Mouse (Mus musculus): ENCODE data around the gene Tmem8. TPM values are rescaled to one million over a fixed set of nuclear protein-coding genes. Genes with fewer than 3 reads are reported as not detected.
A peak's percentile ranks its signal among the peaks of the same experiment; 100 is the strongest.
"Not testable (repeated sequence)": the region's sequence is repeated elsewhere in the genome, so short reads cannot be mapped to it uniquely, and the experiment has no call there.

The Tmem8 gene
- total RNA-seq, 2 experiments from 2014 or later: 5.4 to 9.4 TPM

DNA sequence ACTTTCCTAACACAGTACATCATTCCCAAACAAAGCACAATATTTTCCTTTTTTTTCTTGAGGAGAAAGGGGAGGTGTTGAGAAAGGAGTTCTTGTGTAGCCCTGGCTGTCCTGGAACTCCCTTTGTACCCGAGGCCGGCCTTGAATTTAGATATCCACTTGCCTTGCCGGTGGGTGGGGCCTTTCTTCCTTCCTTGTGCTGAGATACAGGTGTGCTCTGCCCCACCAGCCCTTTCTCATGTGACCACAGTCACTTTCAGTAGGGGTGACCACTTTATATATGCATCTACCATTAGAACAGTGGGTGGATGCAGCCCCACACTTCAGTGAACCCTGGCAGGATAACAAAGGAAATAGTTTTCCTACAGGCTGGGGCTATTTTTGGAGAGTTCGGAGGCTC, 1.4 kb upstream of the Tmem8 start:
- no peak for DNase-seq

DNA sequence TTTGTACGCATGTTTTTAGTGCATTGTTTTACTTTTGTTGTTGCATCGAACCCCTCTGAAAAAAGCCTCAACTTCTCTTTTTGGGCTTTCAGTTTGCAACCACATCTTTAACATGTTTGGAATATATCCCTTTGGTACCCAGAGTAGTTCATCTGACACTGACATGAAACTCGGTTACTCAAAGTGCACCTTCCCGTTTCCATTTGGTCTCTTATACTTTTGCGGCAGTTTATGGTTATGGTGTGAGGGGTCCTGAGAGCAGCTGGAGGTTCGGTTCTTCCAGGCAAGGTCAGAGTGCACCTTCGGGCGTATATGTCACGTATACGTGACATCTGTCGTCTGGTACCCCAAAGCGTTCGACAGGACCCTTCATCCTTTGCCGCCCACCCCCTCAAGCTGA, 348 bp upstream of the Tmem8 start:
- no peak for DNase-seq

DNA sequence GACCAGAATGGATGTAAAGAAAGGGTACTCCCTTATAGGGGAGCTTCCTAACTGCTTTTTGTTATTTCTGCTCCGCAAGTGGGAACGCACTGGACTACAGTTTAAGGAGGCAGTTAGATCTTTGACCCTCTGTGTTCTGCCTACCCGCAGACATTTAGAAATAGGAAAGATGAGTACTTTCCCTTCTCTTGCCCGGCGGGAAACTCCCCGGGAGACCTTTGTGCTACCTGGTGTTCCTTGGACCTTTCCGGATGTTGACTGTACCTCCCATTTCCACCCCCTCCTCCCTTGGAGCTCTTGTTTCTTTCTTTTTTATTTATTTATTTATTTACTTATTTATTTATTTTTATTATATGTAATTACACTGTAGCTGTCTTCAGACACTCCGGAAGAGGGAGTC, 962 bp downstream of the Tmem8 start:
- DNase-seq: no peak

DNA sequence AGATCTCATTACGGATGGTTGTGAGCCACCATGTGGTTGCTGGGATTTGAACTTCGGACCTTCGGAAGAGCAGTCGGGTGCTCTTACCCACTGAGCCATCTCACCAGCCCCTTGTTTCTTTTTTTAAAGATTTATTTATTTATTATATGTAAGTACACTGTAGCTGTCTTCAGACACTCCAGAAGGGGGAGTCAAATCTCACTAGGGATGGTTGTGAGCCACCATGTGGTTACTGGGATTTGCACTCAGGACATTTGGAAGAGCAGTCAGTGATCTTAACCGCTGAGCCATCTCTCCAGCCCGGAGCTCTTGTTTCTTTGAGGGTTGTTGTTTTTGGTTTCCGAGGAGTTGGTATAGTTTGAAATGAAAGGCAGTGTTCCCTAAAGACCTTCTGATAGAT, 1.4 kb downstream of the Tmem8 start:
- not testable (repeated sequence) for DNase-seq

DNA sequence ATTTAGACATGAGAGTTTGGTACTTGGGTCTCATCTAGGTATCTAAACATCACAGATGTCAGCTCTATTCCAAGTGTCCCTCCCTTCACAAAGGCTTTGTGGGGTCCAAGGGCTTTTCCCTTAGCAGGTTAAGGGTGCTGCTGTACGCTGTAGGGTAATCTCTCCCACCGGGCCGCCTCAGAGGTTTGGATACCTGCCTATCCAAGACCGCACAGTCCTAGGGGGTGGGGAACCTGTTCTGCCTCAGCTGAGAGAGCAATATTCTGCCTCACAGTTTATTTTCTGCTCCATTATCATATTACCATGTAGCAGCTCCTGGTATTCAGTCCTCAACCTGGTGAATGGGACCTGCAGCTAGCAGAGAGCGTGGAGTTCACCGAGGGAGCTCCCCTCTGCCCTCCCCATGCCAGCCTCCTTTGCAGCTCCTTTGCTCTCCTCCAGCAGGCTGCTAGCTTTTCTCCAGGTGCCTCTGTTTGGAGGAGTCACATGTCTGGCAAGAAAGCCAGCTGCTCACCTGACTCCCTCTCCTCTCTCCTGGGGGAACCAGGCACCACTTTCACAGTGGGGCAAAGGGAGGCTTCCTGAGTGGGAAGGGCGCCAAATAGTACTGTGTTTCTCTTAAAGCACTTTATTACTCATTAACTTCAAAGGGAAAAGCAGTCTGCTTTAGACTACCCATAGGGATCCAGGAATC, 2.3 kb downstream of the Tmem8 start:
- no peak for DNase-seq

DNA sequence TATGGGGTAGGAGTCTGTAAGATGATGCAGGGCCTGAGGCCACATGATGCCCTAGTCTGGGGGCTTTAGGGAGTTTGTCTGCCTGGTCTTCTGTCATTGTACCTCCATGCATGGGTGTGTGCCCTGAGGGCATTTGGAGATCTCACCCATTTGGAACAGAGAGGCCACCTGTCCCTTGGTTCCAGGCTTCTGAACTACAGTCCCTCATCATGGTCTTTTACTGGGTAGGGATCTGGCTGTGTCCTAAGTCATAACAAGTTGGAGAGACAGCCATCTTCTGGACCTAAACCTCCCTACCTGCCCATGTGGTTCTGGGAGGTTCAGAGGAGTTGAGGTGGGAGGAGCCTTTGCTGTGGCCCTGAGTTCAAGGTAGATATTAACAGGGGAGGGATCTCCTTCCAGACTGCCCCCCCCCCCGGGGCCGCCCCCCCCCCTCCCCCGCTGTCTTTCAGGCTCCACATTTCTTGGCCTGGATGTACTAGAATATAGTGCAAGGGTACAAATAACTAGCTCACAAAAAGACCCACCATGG, 2.9 kb downstream of the Tmem8 start:
- DNase-seq: no peak

DNA sequence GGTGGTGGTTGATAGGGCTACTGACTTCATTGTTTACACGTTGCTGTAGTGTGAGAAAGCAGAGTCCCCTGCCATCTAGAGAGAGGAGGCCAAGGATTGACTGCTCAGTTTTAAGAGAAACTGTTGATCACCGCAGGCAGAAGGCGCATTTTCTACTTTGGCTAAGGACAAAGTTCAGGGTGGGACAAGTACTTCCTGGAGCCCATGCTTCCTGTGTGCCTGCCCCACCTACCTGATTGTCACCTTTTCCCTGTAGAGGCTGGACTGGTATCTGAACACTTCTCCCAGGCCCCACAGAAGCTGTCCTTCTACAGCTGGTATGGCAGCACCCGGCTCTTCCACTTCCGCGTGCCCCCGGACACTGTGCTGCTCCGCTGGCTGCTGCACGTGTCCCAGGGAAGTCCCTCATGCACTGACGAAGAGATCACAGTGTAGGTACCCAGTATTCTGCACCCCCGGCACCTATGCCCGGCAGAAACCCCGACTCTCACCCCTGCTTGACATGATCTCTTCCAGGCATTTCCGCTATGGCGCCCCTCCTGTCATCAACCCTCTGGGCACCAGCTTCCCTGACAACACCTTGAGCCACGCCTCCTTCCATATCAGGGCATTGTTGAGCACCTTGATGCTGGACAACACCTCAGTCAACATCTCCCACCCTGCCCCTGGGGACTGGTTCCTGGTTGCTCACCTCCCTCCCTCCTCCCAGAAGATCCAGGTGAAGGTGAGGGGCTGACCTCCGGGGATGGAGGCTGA, 3.6 kb downstream of the Tmem8 start:
- DNase-seq: no peak

DNA sequence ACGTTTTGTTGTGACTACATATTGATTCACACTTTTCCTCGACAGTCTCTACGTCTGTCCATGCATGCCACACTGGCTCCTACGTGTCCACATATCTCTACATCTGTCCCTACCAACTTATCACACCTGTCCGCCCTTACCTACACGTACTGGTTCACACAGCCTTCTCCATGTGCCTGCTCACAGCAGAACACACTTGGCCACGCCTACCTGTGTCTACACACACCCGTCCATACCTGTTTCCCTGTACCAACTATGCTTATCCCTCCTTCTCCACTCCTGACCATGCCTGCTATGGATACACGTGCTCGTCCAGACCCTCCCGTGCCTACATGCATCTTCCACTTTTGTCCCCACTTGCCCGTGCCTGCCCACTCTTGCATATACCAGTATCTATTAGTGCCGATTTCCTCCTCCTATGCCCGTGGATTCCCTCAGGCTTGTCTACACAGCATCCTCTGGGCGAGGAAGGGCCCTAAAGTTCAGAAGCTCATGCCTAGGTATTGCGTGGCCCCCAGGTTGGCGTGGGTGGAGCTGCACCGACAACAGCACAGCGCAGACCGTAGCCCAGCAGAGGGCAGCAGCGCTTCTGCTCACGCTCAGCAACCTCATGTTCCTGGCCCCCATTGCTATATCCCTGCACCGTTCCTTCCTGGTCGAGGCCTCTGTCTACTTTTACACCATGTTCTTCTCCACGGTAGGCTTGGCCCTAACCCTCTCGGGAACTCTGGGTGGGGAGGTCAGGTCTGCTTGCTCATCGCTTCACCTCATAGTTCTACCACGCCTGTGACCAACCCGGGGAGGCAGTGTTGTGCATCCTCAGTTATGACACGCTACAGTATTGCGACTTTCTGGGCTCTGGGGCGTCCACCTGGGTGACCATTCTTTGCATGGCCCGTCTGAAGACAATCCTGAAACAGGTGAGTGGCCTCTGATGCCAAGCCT, 6.9 kb downstream of the Tmem8 start:
- peak; percentile 58 to 82 for DNase-seq

DNA sequence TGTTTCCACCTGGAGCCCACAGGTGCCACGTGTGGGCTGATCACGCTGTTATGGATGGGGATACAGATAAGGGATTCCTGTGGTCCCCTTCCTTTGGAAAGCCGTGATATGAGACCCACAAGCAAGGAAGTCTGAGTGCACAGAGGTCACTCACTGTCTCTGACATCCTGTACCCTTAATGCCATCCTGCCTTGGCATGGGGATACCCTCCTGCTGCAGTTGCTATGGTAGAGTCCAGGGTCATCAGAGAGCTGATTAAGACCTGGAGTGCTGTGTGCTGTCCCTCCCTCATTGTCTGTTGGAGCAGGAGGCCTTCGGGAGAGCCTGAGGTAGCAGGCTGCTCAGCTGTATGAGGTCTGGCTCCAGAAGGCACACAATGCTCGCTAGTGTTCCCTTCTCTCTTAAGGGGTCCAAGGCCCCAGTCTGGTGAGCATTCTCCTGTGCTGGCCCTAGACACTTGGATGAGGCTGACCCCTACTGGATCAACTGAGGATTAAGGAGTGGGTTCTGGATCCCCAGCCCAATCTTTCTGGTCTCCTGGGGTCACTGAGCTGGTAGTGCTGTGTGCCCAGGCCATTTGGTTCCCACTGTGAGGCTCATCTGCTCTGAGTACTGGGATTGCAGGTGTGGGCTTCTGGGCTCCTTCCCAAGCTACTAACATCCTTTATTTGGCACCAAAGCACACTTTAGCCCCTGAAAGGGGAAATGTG, 9.5 kb downstream of the Tmem8 start:
- DNase-seq: no peak

DNA sequence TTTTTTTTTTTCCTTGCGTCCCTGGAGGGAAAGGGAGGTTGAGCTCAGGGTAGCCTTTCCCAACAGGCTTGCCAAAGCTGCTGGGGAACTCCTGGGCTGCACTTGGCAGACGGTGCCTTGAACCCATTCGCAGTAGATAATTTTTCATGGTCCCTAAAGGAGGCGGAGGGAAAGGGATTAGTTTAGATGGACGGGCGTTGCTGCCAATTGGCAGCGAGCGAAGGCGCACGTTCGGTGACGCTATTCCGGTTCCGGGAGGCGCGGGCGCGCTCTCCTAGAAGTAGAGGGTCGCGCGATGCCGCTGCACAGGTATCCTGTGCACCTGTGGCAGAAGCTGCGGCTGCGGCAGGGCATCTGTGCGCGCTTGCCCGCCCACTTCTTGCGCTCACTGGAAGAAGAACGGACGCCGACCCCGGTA, 10.2 kb downstream of the Tmem8 start, which contains the start of gene Mrpl28:
TSS of gene Mrpl28 (plus strand) at position 234 of the 418 bp plus-strand sequence.
- peak; percentile 91 to 92 for DNase-seq

DNA sequence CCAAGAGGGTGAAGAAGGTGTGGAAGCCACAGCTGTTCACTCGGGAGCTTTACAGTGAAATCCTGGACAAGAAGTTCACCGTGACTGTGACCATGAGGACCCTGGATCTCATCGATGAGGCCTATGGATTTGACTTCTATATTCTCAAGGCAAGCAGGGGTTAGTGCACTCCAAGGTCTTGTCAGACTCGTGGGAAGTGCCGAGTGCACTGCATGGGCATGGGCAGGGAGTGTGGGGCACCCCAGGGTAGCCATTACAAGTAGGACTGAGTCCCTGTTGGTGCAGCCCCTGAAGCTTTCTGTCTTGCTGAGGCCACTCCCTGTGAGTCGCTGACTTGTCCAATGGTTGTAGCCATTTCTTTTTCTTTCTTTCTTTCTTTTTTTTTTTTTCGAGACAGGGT, 11.5 kb downstream of the Tmem8 start:
- no peak for DNase-seq

DNA sequence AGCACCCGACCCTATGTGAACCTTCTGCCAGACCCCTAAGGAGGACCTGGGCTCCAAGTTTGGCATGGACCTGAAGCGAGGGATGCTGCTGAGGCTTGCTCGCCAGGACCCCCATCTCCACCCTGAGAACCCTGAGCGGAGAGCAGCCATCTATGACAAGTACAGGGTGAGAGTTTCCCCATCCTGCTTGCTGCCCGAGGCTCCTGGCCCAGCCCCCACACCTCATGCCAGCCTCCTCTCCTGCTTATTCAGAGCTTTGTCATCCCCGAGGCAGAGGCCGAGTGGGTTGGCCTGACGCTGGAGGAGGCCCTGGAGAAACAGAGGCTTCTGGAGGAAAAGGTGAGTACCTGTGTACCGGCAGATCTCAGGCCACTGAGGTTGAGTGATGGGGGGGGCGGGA, 12.1 kb downstream of the Tmem8 start:
- DNase-seq: no peak

DNA sequence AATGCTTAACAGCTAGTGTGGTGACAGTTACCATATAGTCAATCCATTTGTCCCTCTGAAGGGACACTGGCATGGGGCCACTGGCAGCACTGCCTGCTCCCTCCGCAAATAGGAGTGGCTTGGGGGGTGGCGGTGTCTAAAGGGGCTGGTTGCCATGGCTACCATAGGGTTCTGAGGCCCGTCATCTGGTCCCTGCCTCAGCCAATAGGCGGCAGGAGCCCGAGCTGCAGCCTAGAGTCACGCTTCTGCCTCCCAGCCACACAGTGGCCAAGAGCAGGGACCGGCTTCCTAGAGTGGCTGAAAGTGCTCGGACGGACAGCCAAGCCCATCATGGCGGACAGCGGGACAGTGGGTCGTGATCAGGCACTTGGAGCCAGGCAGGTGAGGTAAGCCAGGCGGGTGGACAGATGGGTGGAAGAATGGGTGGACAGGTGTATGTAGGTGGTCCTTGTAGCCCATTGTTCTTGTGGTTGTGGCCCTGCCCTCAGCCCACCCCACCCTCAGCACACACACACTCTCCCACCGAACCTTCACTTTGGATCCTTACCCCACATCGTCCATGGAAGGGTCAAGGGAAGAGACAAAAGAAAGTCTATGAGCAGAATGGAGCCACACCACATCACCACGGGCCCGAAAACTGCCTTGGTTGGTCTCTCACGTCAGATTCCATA, 18.1 kb downstream of the Tmem8 start:
- DNase-seq: no peak

DNA sequence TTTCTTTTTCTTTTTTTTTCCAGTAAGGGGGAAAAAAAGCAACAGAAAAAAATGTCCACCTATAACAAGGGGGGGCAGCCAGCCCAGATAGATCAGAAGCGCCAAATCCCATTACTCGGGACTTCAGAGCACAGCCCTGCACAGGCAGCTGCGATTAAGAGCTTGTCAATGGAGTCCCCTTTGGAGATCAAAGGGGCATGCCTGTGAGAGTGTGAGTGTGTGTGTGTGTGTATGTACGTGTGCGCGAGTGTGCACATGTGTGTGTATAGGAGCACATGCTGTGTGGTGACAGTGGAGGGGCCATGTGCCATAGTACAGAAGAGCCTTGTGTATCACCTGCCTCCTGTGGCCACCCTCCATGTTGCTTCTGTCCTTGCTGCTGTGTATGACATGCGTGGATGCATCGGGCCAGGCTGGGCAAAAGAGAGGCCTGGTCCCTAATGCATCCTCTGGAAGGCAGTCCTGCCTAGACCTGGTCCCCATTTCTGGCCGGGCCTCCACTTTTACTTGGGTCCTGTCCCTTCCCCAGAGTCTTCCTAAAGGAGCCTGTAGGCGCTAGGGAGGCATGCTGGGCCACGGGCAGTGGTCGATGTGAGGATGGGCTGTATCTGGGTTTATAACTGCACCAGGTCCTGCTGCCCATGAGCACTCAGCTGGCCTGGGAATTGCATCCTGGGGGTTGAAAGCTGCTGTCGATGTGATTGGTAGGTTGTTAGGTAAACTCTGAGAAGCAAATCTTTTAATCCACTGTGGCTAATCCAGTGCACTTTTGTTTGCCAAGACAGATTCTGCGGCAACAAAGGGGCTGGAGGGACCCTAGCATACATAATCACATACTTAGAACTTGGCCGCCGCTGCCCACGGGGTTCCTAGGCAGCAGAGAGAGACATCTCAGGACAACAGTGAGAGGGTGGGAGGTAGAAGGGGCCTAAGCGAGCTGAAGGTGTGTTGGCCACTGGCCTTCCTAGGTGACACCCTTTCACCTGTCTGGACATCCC, 19.1 kb downstream of the Tmem8 start:
- DNase-seq: no peak

DNA sequence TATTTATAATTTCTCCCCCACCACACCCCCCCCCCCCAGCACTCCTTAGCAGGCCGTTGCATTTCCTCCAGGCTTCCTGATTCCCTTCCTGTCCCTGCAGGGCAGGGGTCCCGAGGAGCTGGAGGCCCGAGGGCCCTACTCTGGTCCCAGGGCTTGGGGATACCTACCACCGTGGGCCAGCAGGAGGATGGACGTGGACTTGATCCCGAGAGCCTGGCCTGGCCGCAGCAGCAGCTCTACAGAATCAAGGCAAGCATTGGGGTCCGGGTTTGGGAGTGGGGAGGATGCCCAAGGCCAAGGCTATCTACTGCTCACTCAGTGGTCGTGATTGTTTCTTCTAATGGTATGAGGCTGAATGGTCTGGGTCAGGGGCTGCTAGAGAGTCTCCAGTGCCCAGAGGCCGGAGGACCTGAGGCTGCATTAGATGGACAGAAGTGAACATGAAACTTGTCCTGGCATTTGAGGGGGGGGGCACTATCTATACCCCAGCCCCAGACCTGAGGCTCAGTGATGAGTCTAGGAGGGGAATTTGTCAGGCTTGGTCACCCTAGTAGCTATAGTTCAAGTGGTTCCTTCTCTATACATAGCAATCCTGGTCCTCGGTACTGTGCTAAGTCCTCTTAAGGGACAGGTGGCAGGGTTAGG, 24.1 kb downstream of the Tmem8 start:
- no peak for DNase-seq

DNA sequence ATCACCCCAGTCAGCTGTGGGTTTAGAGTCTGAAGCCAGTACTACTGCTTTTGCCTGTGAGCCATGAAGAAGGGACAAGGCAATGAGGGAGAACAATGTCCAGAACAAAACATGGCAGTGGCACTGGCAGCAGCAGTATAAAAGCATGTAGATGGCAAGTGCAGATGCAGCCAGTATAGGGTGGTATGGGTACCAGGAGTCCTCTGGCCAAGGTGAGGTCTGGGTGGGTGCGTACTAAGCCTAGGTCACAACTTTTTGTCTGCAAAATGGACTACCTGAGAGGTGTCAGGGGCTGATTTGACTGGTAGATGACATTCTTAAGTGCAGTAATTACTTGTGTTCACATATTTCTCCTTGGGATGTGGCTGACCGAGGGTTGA, 24.6 kb downstream of the Tmem8 start:
- DNase-seq: no peak

DNA sequence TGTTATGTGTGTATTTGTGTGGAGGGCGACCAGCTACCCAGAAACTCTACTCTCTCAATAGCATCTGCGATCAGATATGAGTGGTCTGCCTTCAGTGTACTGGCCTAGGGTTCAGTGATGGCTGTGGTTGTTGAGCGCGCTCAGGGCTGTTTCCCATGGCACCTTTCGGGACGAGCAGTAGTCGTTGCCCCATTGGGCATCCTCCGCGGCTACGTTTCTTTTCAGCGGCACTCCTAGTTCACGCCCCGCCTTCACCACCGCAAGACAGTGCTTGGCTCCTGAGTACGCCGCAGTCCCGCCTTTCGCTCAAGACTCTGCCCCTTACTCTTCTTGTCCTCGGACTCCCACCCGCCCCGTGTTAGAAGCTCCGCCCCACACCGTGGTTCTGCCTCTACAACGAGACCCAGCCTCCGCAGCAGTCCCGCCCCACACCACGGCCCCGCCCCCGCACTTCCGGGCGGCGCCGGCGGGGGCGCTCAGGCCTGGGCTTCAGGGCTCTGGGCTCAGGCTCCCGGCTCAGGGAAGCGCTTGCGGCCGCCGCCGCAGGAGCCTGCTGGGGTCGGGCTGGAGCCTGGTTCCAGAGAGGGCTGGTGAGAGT, 25.2 kb downstream of the Tmem8 start, which contains the start of gene Axin1:
TSS of gene Axin1 (plus strand) at position 450 of the 598 bp plus-strand sequence.
- peak; percentile 95 to 96 for DNase-seq

DNA sequence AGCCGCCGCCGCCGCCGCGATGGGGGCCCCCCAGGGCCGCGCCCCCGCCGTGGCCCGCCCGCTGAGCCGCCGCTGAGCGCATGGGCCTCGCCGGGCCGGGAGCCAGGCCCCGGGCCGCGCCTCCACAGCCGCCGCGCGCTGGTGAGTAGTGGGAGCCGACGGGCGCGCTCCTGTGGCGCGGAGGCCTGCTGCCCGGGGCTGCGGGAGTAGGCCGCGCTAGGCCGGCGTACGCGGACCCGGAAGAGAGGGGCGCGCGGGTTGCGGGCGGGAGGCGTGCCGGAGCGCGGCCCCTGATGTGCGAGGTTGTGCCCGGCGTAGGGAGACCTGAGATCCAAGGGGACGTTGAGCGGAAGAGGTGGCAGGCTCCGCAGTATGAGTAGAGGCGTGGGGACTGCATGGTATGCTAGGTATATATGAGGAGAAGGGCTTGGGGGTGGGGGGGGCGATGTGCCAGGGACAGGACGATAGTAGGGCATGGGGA, 25.8 kb downstream of the Tmem8 start:
- peak; percentile 59 to 69 for DNase-seq

DNA sequence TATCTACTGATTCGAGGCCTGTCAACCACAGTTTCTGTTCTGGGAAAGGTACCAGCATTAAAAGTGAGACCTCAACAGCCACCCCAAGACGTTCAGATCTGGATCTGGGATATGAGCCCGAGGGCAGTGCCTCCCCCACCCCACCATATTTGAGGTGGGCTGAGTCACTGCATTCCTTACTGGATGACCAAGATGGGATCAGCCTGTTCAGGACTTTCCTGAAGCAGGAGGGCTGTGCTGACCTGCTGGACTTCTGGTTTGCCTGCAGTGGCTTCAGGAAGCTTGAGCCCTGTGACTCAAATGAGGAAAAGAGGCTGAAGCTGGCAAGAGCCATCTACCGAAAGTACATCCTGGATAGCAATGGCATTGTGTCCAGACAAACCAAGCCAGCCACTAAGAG, 29.7 kb downstream of the Tmem8 start:
- DNase-seq: no peak

All from adrenal gland, postnatal 36 days (tissue).